28 mouse cellular contexts compared by ENCODE assay signal in the genomic region with DNA sequence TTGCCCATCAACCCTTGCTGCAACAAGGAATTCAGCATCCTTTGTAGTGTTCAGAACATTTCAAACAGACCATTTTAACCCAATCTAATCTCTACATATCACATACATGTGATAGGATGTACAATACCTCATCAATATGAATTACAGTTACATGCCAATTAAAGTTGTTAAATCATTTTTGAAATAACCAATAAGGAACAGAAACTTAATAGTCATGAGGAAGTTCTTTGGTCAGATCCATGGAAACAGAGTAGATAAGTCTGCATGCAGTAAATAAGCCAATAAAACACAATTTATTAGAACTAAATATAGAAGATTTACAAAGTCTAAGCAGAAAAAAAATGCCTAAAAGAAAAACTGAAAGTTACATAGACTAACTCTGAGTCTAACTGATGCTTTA.
"Had no signal": no experiment of that assay in that cellular context is flagged by ENCODE, and none has a peak within 500 bp of the region (broad histone marks: within the 10 kb centered on the region; RNA-seq: fewer than 3 reads in every experiment).

No protein-coding gene starts in this region.

- H3K4me3 ChIP-seq: embryonic facial prominence, embryonic 10.5 days; embryonic facial prominence, embryonic 12.5 days; embryonic facial prominence, embryonic 13.5 days; embryonic facial prominence, embryonic 15.5 days; erythroblast, embryonic 14.5 days; forebrain, embryonic 10.5 days; forebrain, embryonic 12.5 days; forebrain, embryonic 13.5 days; forebrain, embryonic 15.5 days; gastrocnemius, adult 2 months; heart, adult 2 months had no signal

- H3K27me3 ChIP-seq: embryonic facial prominence, embryonic 12.5 days; embryonic facial prominence, embryonic 13.5 days; embryonic facial prominence, embryonic 15.5 days; forebrain, embryonic 12.5 days; forebrain, embryonic 13.5 days; forebrain, embryonic 15.5 days had no signal

- H3K4me2 ChIP-seq: embryonic facial prominence, embryonic 12.5 days; embryonic facial prominence, embryonic 13.5 days; embryonic facial prominence, embryonic 15.5 days; forebrain, embryonic 12.5 days; forebrain, embryonic 13.5 days; forebrain, embryonic 15.5 days had no signal

- H3K36me3 ChIP-seq: embryonic facial prominence, embryonic 10.5 days; embryonic facial prominence, embryonic 12.5 days; embryonic facial prominence, embryonic 13.5 days; embryonic facial prominence, embryonic 15.5 days; forebrain, embryonic 10.5 days; forebrain, embryonic 12.5 days; forebrain, embryonic 15.5 days had no signal

- H3K27ac ChIP-seq: embryonic facial prominence, embryonic 10.5 days; embryonic facial prominence, embryonic 12.5 days; embryonic facial prominence, embryonic 13.5 days; embryonic facial prominence, embryonic 15.5 days; forebrain, embryonic 10.5 days; forebrain, embryonic 12.5 days; forebrain, embryonic 13.5 days; forebrain, embryonic 15.5 days; gastrocnemius, adult 2 months; heart, adult 2 months had no signal

- H3K9me3 ChIP-seq: embryonic facial prominence, embryonic 10.5 days; embryonic facial prominence, embryonic 12.5 days; embryonic facial prominence, embryonic 13.5 days; embryonic facial prominence, embryonic 15.5 days; forebrain, embryonic 10.5 days; forebrain, embryonic 12.5 days; forebrain, embryonic 13.5 days; forebrain, embryonic 15.5 days had no signal

- H3K9ac ChIP-seq: embryonic facial prominence, embryonic 12.5 days; embryonic facial prominence, embryonic 13.5 days; embryonic facial prominence, embryonic 15.5 days; forebrain, embryonic 12.5 days; forebrain, embryonic 13.5 days; forebrain, embryonic 15.5 days had no signal

- ATAC-seq: forebrain, embryonic 13.5 days; forebrain, embryonic 14.5 days; forebrain, embryonic 15.5 days; forebrain, embryonic 16.5 days had no signal

- H3K4me1 ChIP-seq: embryonic facial prominence, embryonic 10.5 days; embryonic facial prominence, embryonic 12.5 days; embryonic facial prominence, embryonic 13.5 days; embryonic facial prominence, embryonic 15.5 days; forebrain, embryonic 10.5 days; forebrain, embryonic 12.5 days; forebrain, embryonic 13.5 days; forebrain, embryonic 15.5 days had no signal

- DNase-seq: cerebellum, adult 2 months; cerebellum, adult 8-10 months; cerebellum, adult 9-10 months; cerebellum, adult 9-11 months; cerebellum, postnatal 10 days; cerebellum, postnatal 14 days; cerebellum, postnatal 25 days; cerebellum, postnatal 36 days; embryo, embryonic 11 days; gastrocnemius, adult 2 months; gastrocnemius, postnatal 10 days; gastrocnemius, postnatal 14 days; gastrocnemius, postnatal 25 days; gastrocnemius, postnatal 36 days; heart, adult 11 months; heart, adult 18-20 months; heart, adult 2 months had no signal
